In genomic region chr8:45857734-45858133, GRCm38 (mm10) we compare ENCODE assay signal across 15 mouse cellular contexts. TPM values are rescaled to one million over a fixed set of nuclear protein-coding genes. Genes with fewer than 3 reads are reported as not detected.
DNase-seq lines count a peak whose midpoint lies in the region; ATAC-seq and TF ChIP-seq lines count a peak whose summit lies in the region.
"Had no signal": no experiment of that assay in that cellular context is flagged by ENCODE, and none has a peak within 500 bp of the region (broad histone marks: within the 10 kb centered on the region; RNA-seq: fewer than 3 reads in every experiment).

No protein-coding gene starts in this region.

- H3K36me3 ChIP-seq in kidney, embryonic 16.5 days (ENCODE audit: insufficient read depth, low read length): no peaks in the 10 kb centered on the region
- no peaks in the 10 kb centered on the region for H3K36me3 ChIP-seq in ES-E14 (ENCODE audit: control insufficient read depth, insufficient read depth, low read length, poor library complexity, severe bottlenecking)
- H3K36me3 ChIP-seq in embryonic facial prominence, embryonic 14.5 days (ENCODE audit: control insufficient read depth, insufficient read depth, low read length): no peaks in the 10 kb centered on the region
- no peaks in the 10 kb centered on the region for H3K36me3 ChIP-seq in hindbrain, embryonic 12.5 days

- no peaks in the 10 kb centered on the region for H3K27me3 ChIP-seq in kidney, embryonic 16.5 days (ENCODE audit: insufficient read depth, low read length)
- no peaks in the 10 kb centered on the region for H3K27me3 ChIP-seq in embryonic facial prominence, embryonic 14.5 days (replicated peaks; ENCODE audit: control insufficient read depth, insufficient read depth, low read length)
- H3K27me3 ChIP-seq in hindbrain, embryonic 12.5 days: no peaks in the 10 kb centered on the region

- no peak for DNase-seq in kidney, postnatal 25 days
- peak; percentile 49 for DNase-seq in ES-E14 (ENCODE audit: low read depth, low spot score)
- DNase-seq in embryonic facial prominence, embryonic 14.5 days (ENCODE audit: low spot score): peak; percentile 30
- DNase-seq in lung, postnatal 36 days: peak; percentile 38
- DNase-seq in B cell, adult 2 months: no peak
- DNase-seq: adrenal gland, adult 2 months; cerebellum, adult 18-20 months; heart, postnatal 36 days; retina, postnatal 1 day; thymus, adult 18-20 months had no signal

- no peaks in the 10 kb centered on the region for H3K9me3 ChIP-seq in kidney, embryonic 16.5 days (ENCODE audit: low read length)
- H3K9me3 ChIP-seq in ES-E14 (ENCODE audit: control insufficient read depth, insufficient read depth, low read depth, low read length): no peaks in the 10 kb centered on the region
- no peaks in the 10 kb centered on the region for H3K9me3 ChIP-seq in embryonic facial prominence, embryonic 14.5 days (ENCODE audit: control insufficient read depth, low read length)
- H3K9me3 ChIP-seq in hindbrain, embryonic 12.5 days (replicated peaks): no peaks in the 10 kb centered on the region

- H3K4me1 ChIP-seq in kidney, embryonic 16.5 days (ENCODE audit: insufficient read depth, low read length): peaks cover 17% of the 10 kb centered on the region
- H3K4me1 ChIP-seq in ES-E14 (ENCODE audit: control insufficient read depth in 2 of 2, insufficient read depth in 2 of 2, low read length in 2 of 2, poor library complexity in 1 of 2): peaks cover 4 to 9% of the 10 kb centered on the region in 2 experiments; a peak in 2 of 4 replicates
- H3K4me1 ChIP-seq in embryonic facial prominence, embryonic 14.5 days (ENCODE audit: control insufficient read depth, insufficient read depth, low read length): peaks cover 9% of the 10 kb centered on the region; the same call in 1 of the 2 replicates
- H3K4me1 ChIP-seq in hindbrain, embryonic 12.5 days: peaks cover 10% of the 10 kb centered on the region

- 23% methylated on average over 5 of the region's 5 CpGs for WGBS in kidney, embryonic 16.5 days
- WGBS in embryonic facial prominence, embryonic 14.5 days: 38% methylated on average over 5 of the region's 5 CpGs
- 46% methylated on average over 5 of the region's 5 CpGs for whole genome bisulfite sequencing in hindbrain, embryonic 12.5 days

- peak; percentile 75 for ATAC-seq in kidney, embryonic 16.5 days (ENCODE audit: low FRiP score, low TSS enrichment)
- ATAC-seq in embryonic facial prominence, embryonic 14.5 days (ENCODE audit: low read depth): 0 out of 2 replicates have a peak, but pooled peaks have one; percentile 33
- ATAC-seq in hindbrain, embryonic 12.5 days (ENCODE audit: low FRiP score): no peak
- ATAC-seq: inflammation-experienced regulatory T-cells, adult 6 months had no signal

- in situ Hi-C loops in ES-E14 (cut with MboI; ENCODE audit: low sequenced_read_pairs in 2 of 2, unreplicated experiment in 2 of 2): no loop called here

- H3K9ac ChIP-seq in kidney, embryonic 16.5 days (replicated peaks; ENCODE audit: low read length): no peak overlapping the region
- no peak overlapping the region for H3K9ac ChIP-seq in ES-E14 (ENCODE audit: insufficient read depth, low read depth, low read length, poor library complexity, severe bottlenecking)
- H3K9ac ChIP-seq in embryonic facial prominence, embryonic 14.5 days (ENCODE audit: low read depth, low read length): no peak overlapping the region
- no peak overlapping the region for H3K9ac ChIP-seq in hindbrain, embryonic 12.5 days

- H3K27ac ChIP-seq in kidney, embryonic 16.5 days (ENCODE audit: low read length): no peak overlapping the region
- H3K27ac ChIP-seq in ES-E14 (ENCODE audit: insufficient read depth, low read depth, low read length, poor library complexity, severe bottlenecking): no peak overlapping the region
- H3K27ac ChIP-seq in embryonic facial prominence, embryonic 14.5 days (replicated peaks; ENCODE audit: low read depth, low read length): no peak overlapping the region
- H3K27ac ChIP-seq in hindbrain, embryonic 12.5 days: no peak overlapping the region

- no peak overlapping the region for H3K4me3 ChIP-seq in kidney, embryonic 16.5 days (ENCODE audit: low read length)
- peak overlapping the region in 1 of 2 experiments; percentile 31; a peak in 2 of 4 replicates for H3K4me3 ChIP-seq in ES-E14 (ENCODE audit: insufficient read depth in 1 of 2, low read depth in 1 of 2, low read length in 2 of 2, poor library complexity in 1 of 2, severe bottlenecking in 1 of 2)
- no peak overlapping the region for H3K4me3 ChIP-seq in embryonic facial prominence, embryonic 14.5 days (ENCODE audit: low read depth, low read length)
- H3K4me3 ChIP-seq in hindbrain, embryonic 12.5 days: no peak overlapping the region

- H3K4me2 ChIP-seq in kidney, embryonic 16.5 days (replicated peaks; ENCODE audit: low read depth, low read length): no peak overlapping the region
- no peak overlapping the region for H3K4me2 ChIP-seq in embryonic facial prominence, embryonic 14.5 days (ENCODE audit: low read depth, low read length)
- no peak overlapping the region for H3K4me2 ChIP-seq in hindbrain, embryonic 12.5 days (replicated peaks)
- H3K4me2 ChIP-seq: liver, embryonic 11.5 days had no signal

TF ChIP-seq in ES-E14, 5 proteins besides CTCF, POLR2A, EP300 and RAD21:
- TF ChIP-seq ZC3H11A (IDR thresholded peaks at IDR 0.05; ENCODE audit: borderline replicate concordance, low read depth, low read length) (no peak), CHD2 (IDR thresholded peaks at IDR 0.05; ENCODE audit: low read depth, low read length) (no peak), HCFC1 (IDR thresholded peaks at IDR 0.05; ENCODE audit: borderline replicate concordance, insufficient read depth, low read length) (no peak), ZNF384 (IDR thresholded peaks at IDR 0.05; ENCODE audit: low read depth, low read length) (no peak), MAFK (IDR thresholded peaks at IDR 0.05; ENCODE audit: insufficient read depth, low read depth, low read length) (no peak)

RNA-seq across cellular contexts. Expression of gene Pdlim3, which starts 27.5 kb away (rescaled TPM):
- 15.1 and 31.1 TPM in 2 replicates for polyA plus RNA-seq in kidney, embryonic 16.5 days (2015; fragmentation: Nextera tagmentation; extraction: Ambion mirVana)
- total RNA-seq in ES-E14 (2012; rRNA removed): 3.3 and 3.7 TPM in 2 replicates
- polyA plus RNA-seq in embryonic facial prominence, embryonic 14.5 days (2014; fragmentation: Nextera tagmentation; extraction: Ambion mirVana): 86.6 and 105 TPM in 2 replicates
- polyA plus RNA-seq in hindbrain, embryonic 12.5 days (2016; fragmentation: Nextera tagmentation; extraction: Ambion mirVana): 5.7 and 8.0 TPM in 2 replicates
- total RNA-seq: megakaryocyte progenitor cell, adult 5-6 weeks had no signal
- polyA plus RNA-seq: inflammation-experienced regulatory T-cells, adult 6 months had no signal

Comparison
In these comparisons a context has a peak if more than half of its experiments do, and no peak if none do; other contexts are left out.
1. DNase-seq: peak in ES-E14 (single experiment), embryonic facial prominence, embryonic 14.5 days (single experiment) and lung, postnatal 36 days (single experiment); none in kidney, postnatal 25 days (0 of 2) and B cell, adult 2 months (0 of 2).